Mouse (Mus musculus) G1E (cell line): ENCODE data around the gene Apoa5. TPM values are rescaled to one million over a fixed set of nuclear protein-coding genes. Genes with fewer than 3 reads are reported as not detected.

Experiments used
- ATAC-seq: 2 replicates; pipeline ENCODE4 v1.8.0; 2016; ENCODE audit warnings: mild to moderate bottlenecking; ENCODE audit not compliant: insufficient number of reproducible peaks, poor library complexity, low FRiP score, severe bottlenecking; ENCODE audit errors: extremely low read depth
- DNase-seq: peaks from one replicate; pipeline ENCODE4 v3.0.0; 2012; ENCODE audit warnings: low spot score
- H3K27me3 ChIP-seq: 2 replicates; pipeline ENCODE4 v1.6.1; 2012; ENCODE audit warnings: mild to moderate bottlenecking, low read length, inconsistent platforms; ENCODE audit not compliant: insufficient read depth
- H3K36me3 ChIP-seq: replicated peaks from 2 replicates; pipeline ENCODE3; 2012; ENCODE audit warnings: mild to moderate bottlenecking, inconsistent platforms
- H3K4me1 ChIP-seq: 2 replicates; pipeline ENCODE4 v1.6.1; 2012; ENCODE audit warnings: low read depth, low read length, inconsistent platforms, mixed read lengths; ENCODE audit not compliant: insufficient read depth
- H3K4me3 ChIP-seq: 2 replicates; pipeline ENCODE4 v1.5.1; 2012; ENCODE audit warnings: low read depth, mild to moderate bottlenecking, inconsistent platforms, low read length, moderate library complexity, mixed read lengths
- H3K9me3 ChIP-seq: replicated peaks from 2 replicates; pipeline ENCODE4 v1.6.1; 2012; ENCODE audit warnings: inconsistent platforms
- CTCF ChIP-seq: IDR thresholded peaks from 2 replicates; pipeline ENCODE4 v1.5.1; 2012; ENCODE audit warnings: low read depth, low read length, inconsistent platforms, mixed read lengths
- GATA1 ChIP-seq: IDR thresholded peaks from 2 replicates; pipeline ENCODE4 v1.6.1; 2012; ENCODE audit warnings: borderline replicate concordance, low read length, inconsistent platforms, mixed read lengths
- GATA2 ChIP-seq: IDR thresholded peaks from 2 replicates; pipeline ENCODE4 v1.6.1; 2012; ENCODE audit warnings: low read depth, low read length, inconsistent platforms, borderline replicate concordance
- POLR2AphosphoS5 ChIP-seq: IDR thresholded peaks from 2 replicates; pipeline ENCODE4 v1.6.1; 2012; ENCODE audit warnings: low read depth, low read length, inconsistent platforms; ENCODE audit not compliant: insufficient replicate concordance
- TAL1 ChIP-seq: conservative IDR thresholded peaks from 2 replicates; pipeline ENCODE4 v1.6.1; 2012; ENCODE audit warnings: low read depth, low read length, inconsistent platforms, mixed read lengths
- polyA plus RNA-seq: library from polyadenylated mRNA; stranded (reverse); fragments of >175 nt; gene quantifications from 2 replicates; pipeline ENCODE4 v1.2.3, GENCODE M21; 2012
- total RNA-seq, 2 experiments: library from RNA; stranded (forward) in 1 of 2; stranded (reverse) in 1 of 2; fragments of 200-1000 nt in 1 of 2; fragments of >200 nt in 1 of 2; fragmentation: Nextera tagmentation in 1 of 2; gene quantifications; 2 replicates each; pipeline ENCODE4 v1.2.3; 2014 to 2017

Gene Apoa5
- total and polyA plus RNA-seq, 3 experiments, result 0.16 TPM; not detected in 2

GRCm38 (mm10) chr9:46256658-46257385 is 11.6 kb upstream of the Apoa5 start:
- TF ChIP-seq POLR2AphosphoS5 (no peak), CTCF (no peak), GATA1 (no peak), TAL1 (no peak), GATA2 (no peak)
- no peaks in the 10 kb centered on the region for H3K9me3 ChIP-seq
- ATAC-seq (no peak), DNase-seq (no peak)
- no peaks in the 10 kb centered on the region for H3K36me3 ChIP-seq
- H3K4me1 ChIP-seq, result peaks cover 3% of the 10 kb centered on the region; the same call in 1 of the 2 replicates
- no peak overlapping the region for H3K4me3 ChIP-seq
- H3K27me3 ChIP-seq, result peaks cover 64% of the 10 kb centered on the region

- ATAC-seq (no peak), DNase-seq (no peak)
- Histone ChIP-seq H3K9me3 (no peaks in the 10 kb centered on the region), H3K27me3 (peaks cover 66% of the 10 kb centered on the region), H3K4me3 (no peak overlapping the region), H3K36me3 (no peaks in the 10 kb centered on the region), H3K4me1 (peaks cover 3% of the 10 kb centered on the region; the same call in 1 of the 2 replicates)
- TF ChIP-seq POLR2AphosphoS5, result no peak
- TF ChIP-seq GATA2, result no peak
- TF ChIP-seq CTCF, result no peak
- no peak for TF ChIP-seq GATA1
Measured at GRCm38 (mm10) chr9:46257546-46257945, 10.9 kb upstream of the Apoa5 start.

- Histone ChIP-seq H3K4me1 (peaks cover 3% of the 10 kb centered on the region; the same call in 1 of the 2 replicates), H3K4me3 (no peak overlapping the region), H3K27me3 (peaks cover 60% of the 10 kb centered on the region), H3K36me3 (no peaks in the 10 kb centered on the region), H3K9me3 (no peaks in the 10 kb centered on the region)
- TF ChIP-seq POLR2AphosphoS5 (no peak), CTCF (no peak), TAL1 (no peak), GATA2 (no peak), GATA1 (no peak)
- DNase-seq (no peak), ATAC-seq (no peak)
Measured at GRCm38 (mm10) chr9:46259111-46259510, 9.3 kb upstream of the Apoa5 start.

DNA sequence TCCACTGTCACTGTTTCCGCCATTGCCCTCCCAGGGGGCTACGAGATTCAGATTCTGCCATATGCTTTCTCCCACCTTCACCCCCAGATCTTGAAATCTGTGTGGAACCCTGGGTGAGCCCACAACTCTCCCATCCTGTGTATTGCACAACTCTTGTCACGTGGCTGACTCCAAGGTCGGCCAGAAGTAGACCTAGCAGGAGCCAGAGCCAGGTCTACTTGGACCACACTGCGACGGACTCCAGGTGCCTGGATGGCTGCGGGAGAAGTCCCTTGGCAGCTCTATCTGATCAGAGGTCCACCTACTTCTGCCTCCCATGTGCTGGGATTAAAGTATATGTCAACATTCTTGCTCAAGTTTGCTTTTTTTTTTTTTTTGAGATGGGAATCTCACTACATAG is 7.3 kb upstream of the Apoa5 start:
- DNase-seq (no peak), ATAC-seq (no peak)
- TF ChIP-seq TAL1 (no peak), GATA2 (no peak)
- Histone ChIP-seq H3K36me3 (no peaks in the 10 kb centered on the region), H3K4me1 (peaks cover 3% of the 10 kb centered on the region; the same call in 1 of the 2 replicates), H3K27me3 (peaks cover 59% of the 10 kb centered on the region), H3K9me3 (no peaks in the 10 kb centered on the region), H3K4me3 (no peak overlapping the region)

- DNase-seq (no peak), ATAC-seq (no peak)
- H3K4me3 ChIP-seq, result no peak overlapping the region
- no peaks in the 10 kb centered on the region for H3K9me3 ChIP-seq
- H3K4me1 ChIP-seq, result peaks cover 24% of the 10 kb centered on the region
- peaks cover 15% of the 10 kb centered on the region for H3K36me3 ChIP-seq
- peaks cover 46% of the 10 kb centered on the region for H3K27me3 ChIP-seq
- TF ChIP-seq TAL1 (no peak), GATA1 (no peak), POLR2AphosphoS5 (no peak), CTCF (no peak), GATA2 (no peak)
Measured at GRCm38 (mm10) chr9:46269125-46269524, 692 bp downstream of the Apoa5 start.

GRCm38 (mm10) chr9:46270782-46271181 is 2.3 kb downstream of the Apoa5 start:
- Histone ChIP-seq H3K4me3 (no peak overlapping the region), H3K36me3 (peaks cover 30% of the 10 kb centered on the region), H3K27me3 (peaks cover 40% of the 10 kb centered on the region), H3K4me1 (peaks cover 38% of the 10 kb centered on the region), H3K9me3 (no peaks in the 10 kb centered on the region)
- ATAC-seq (no peak), DNase-seq (no peak)
- TF ChIP-seq GATA1 (no peak), GATA2 (no peak), TAL1 (no peak), POLR2AphosphoS5 (no peak), CTCF (no peak)
